Mouse (Mus musculus) CD4-positive, CD25-positive, alpha-beta regulatory T cell, adult 9 weeks (primary cell): ENCODE data around the gene Lce1l. TPM values are rescaled to one million over a fixed set of nuclear protein-coding genes. Genes with fewer than 3 reads are reported as not detected.

Source experiments
- polyA plus RNA-seq: library from polyadenylated mRNA; unstranded; fragments of 100-300 nt; shearing (Covaris generic); gene quantifications from one replicate; pipeline ENCODE4 v1.2.1, GENCODE M21; 2017

The Lce1l gene
- not detected for polyA plus RNA-seq

GRCm38 (mm10) chr3:92851186-92851585 is at the start of gene Lce1l:
Gene Lce1l, minus strand, starts transcription at chr3:92851286.

GRCm38 (mm10) chr3:92870116-92870515 is 19.0 kb upstream of the Lce1l start, which contains the start of gene 2310050C09Rik:
Gene 2310050C09Rik, minus strand, starts transcription at chr3:92870216.

GRCm38 (mm10) chr3:92827108-92827507 is 24.0 kb downstream of the Lce1l start, which contains the start of gene Kprp:
Gene Kprp, minus strand, starts transcription at chr3:92827247.

GRCm38 (mm10) chr3:92807791-92808190 is 43.3 kb downstream of the Lce1l start, which contains the start of gene Lce1k:
Gene Lce1k, minus strand, starts transcription at chr3:92807891.

Other genes starting within 250 kb of the Lce1l start
- not detected for gene 2210017I01Rik, start 243.8 kb downstream of the Lce1l start, polyA plus RNA-seq
- not detected for gene Lce6a, start 229.6 kb downstream of the Lce1l start, polyA plus RNA-seq
- not detected for gene Lce1a1, start 203.0 kb downstream of the Lce1l start, polyA plus RNA-seq
- not detected for gene Lce1b, start 194.4 kb downstream of the Lce1l start, polyA plus RNA-seq
- not detected for gene Lce1a2, start 181.0 kb downstream of the Lce1l start, polyA plus RNA-seq
- gene Lce1c, start 172.0 kb downstream of the Lce1l start, polyA plus RNA-seq, result not detected
- not detected for gene Lce1d, start 164.1 kb downstream of the Lce1l start, polyA plus RNA-seq
- not detected for gene Lce1e, start 142.2 kb downstream of the Lce1l start, polyA plus RNA-seq
- not detected for gene Lce1f, start 130.9 kb downstream of the Lce1l start, polyA plus RNA-seq
- gene Gm38119, start 112.2 kb downstream of the Lce1l start, polyA plus RNA-seq, result not detected
- not detected for gene Lce1g, start 98.9 kb downstream of the Lce1l start, polyA plus RNA-seq
- not detected for gene Lce1h, start 86.2 kb downstream of the Lce1l start, polyA plus RNA-seq
- gene Lce1i, start 72.4 kb downstream of the Lce1l start, polyA plus RNA-seq, result not detected
- not detected for gene Lce1j, start 60.8 kb downstream of the Lce1l start, polyA plus RNA-seq
- not detected for gene Lce1k, start 43.4 kb downstream of the Lce1l start, polyA plus RNA-seq
- not detected for gene Kprp, start 24.0 kb downstream of the Lce1l start, polyA plus RNA-seq
- gene 2310050C09Rik, start 18.9 kb upstream of the Lce1l start, polyA plus RNA-seq, result not detected
- not detected for gene Lce3a, start 74.9 kb upstream of the Lce1l start, polyA plus RNA-seq
- gene Lce3b, start 81.7 kb upstream of the Lce1l start, polyA plus RNA-seq, result not detected
- gene Lce3c, start 93.2 kb upstream of the Lce1l start, polyA plus RNA-seq, result not detected
- not detected for gene Lce3d, start 106.1 kb upstream of the Lce1l start, polyA plus RNA-seq
- not detected for gene Lce3e, start 115.8 kb upstream of the Lce1l start, polyA plus RNA-seq
- gene Lce3f, start 140.9 kb upstream of the Lce1l start, polyA plus RNA-seq, result not detected
- gene Crct1, start 164.4 kb upstream of the Lce1l start, polyA plus RNA-seq, result not detected
- gene Lce1m, start 167.8 kb upstream of the Lce1l start, polyA plus RNA-seq, result not detected
- gene Gm4858, start 217.5 kb upstream of the Lce1l start, polyA plus RNA-seq, result 0.40 TPM